Mouse (Mus musculus) intestine, embryonic 16.5 days (tissue): Measurements from ENCODE around the gene Pom121l2. TPM values are rescaled to one million over a fixed set of nuclear protein-coding genes. Genes with fewer than 3 reads are reported as not detected.

ENCODE experiments used
- ATAC-seq: fragments of 200-750 bp; cut with Nextera tagmentation; 2 replicates; pipeline ENCODE4 v1.8.0; 2017; ENCODE audit warnings: moderate TSS enrichment, moderate library complexity
- H3K27ac ChIP-seq: fragments of 300-500 bp; sonication (generic); 2 replicates; pipeline ENCODE4 v1.5.1; 2014; ENCODE audit warnings: mild to moderate bottlenecking, low read length
- H3K27me3 ChIP-seq: fragments of 300-500 bp; sonication (generic); replicated peaks from 2 replicates; pipeline ENCODE4 v1.6.1; 2014; ENCODE audit warnings: low read length, control low read depth, mixed read lengths; ENCODE audit not compliant: control insufficient read depth, insufficient read depth
- H3K36me3 ChIP-seq: fragments of 300-500 bp; sonication (generic); 2 replicates; pipeline ENCODE4 v1.6.1; 2014; ENCODE audit warnings: low read length, control low read depth; ENCODE audit not compliant: control insufficient read depth, insufficient read depth
- H3K4me1 ChIP-seq: fragments of 300-500 bp; sonication (generic); 2 replicates; pipeline ENCODE4 v1.6.1; 2014; ENCODE audit warnings: low read length, control low read depth, mixed read lengths; ENCODE audit not compliant: control insufficient read depth, insufficient read depth
- H3K4me2 ChIP-seq: fragments of 300-500 bp; sonication (generic); 2 replicates; pipeline ENCODE4 v1.6.1; 2014; ENCODE audit warnings: low read depth, low read length, control low read depth
- H3K4me3 ChIP-seq: fragments of 300-500 bp; sonication (generic); 2 replicates; pipeline ENCODE4 v1.5.1; 2014; ENCODE audit warnings: mild to moderate bottlenecking, low read length
- H3K9ac ChIP-seq: fragments of 300-500 bp; sonication (generic); 2 replicates; pipeline ENCODE4 v1.6.1; 2014; ENCODE audit warnings: low read depth, low read length
- H3K9me3 ChIP-seq: fragments of 300-500 bp; sonication (generic); 2 replicates; pipeline ENCODE4 v1.6.1; 2016; ENCODE audit warnings: low read length, control low read depth; ENCODE audit not compliant: control insufficient read depth
- WGBS: fragments of 180-500 bp; shearing (Covaris S2); extraction: QIAGEN DNeasy Blood & Tissue Kit; methylation state at CpG from one replicate; pipeline ENCODE4 v1.1.7; 2014; 5-methylcytosine and 5-hydroxymethylcytosine counted together
- polyA plus RNA-seq: library from polyadenylated mRNA; unstranded; fragments of >200 nt; fragmentation: Nextera tagmentation; extraction: Ambion mirVana; gene quantifications from 2 replicates; pipeline ENCODE4 v1.2.1, GENCODE M21; 2015

Gene Pom121l2
- 0.10 TPM in 1 of 2 replicates, not detected in the other for polyA plus RNA-seq

DNA sequence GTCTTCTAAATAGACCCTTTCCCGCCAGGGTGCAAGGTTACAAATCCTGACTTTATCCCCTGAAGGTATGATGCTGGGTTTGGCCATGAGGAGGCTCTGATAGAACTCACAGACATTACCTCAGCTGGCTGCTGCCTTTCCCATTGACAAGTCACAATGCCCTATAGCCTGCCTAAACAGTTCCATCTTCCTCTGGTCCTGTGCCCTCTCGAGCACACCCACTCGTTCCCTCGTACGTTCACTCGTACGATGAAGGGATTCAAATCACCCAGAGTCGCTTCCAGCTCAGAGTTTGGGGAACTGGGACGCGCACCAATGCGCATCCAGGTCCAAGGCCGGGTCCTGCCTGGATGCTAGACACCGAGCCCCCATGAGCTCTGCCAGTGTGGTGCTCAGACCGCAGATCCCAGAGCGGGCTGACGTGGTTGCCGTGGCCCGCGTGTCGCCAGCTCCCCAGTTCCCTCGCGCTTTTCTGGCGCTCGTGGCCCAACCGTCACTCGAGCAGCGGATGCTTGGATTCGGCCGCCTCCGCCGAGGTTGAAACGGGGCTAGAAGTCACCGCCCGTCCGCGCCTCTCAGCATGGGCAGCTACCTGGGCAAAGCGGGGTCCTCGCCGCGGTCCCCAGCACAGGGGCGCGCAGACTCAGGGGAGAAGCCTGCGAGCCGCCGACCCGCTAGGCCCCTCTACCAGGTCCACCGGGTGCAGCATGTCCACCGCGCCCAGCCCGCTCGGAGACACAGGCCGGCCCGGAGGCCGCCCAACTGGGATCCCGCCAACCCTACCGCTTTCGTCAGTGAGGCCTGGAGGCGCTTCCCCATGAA is at the start of gene Pom121l2:
TSS of gene Pom121l2 (plus strand) at position 214 of the 822 bp plus-strand sequence.
- Histone ChIP-seq H3K9me3 (no peaks in the 10 kb centered on the region), H3K27me3 (peaks cover 38% of the 10 kb centered on the region), H3K9ac (peak within 1 kb of the TSS; percentile 77), H3K27ac (no peak within 1 kb of the TSS), H3K36me3 (no peaks in the 10 kb centered on the region), H3K4me2 (peak within 1 kb of the TSS; percentile 97), H3K4me1 (peaks cover 11% of the 10 kb centered on the region), H3K4me3 (peak within 1 kb of the TSS; percentile 66)
- peak; percentile 78 for ATAC-seq
- under 1% methylated on average over 58 of the region's 58 CpGs for WGBS

DNA sequence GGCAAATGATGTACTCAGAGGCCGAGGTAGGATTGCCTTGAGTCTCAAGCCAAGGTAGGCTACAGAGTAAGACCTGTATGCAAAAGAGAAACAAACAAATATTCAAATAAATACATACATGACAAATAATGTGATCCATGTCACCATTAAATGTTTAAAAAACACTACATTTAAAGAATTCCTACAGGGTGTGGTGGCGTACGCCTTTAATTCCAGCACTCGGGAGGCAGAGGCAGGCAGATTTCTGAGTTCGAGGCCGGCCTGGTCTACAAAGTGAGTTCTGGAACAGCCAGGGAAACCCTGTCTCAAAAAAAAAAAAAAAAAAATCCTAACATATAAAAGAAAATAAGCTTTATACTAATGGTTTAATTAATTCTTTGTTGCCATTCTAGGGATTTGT is 49.3 kb upstream of the Pom121l2 start:
- 71% methylated on average over 6 of the region's 6 CpGs for WGBS
- ATAC-seq = no peak
- no peaks in the 10 kb centered on the region for H3K4me1 ChIP-seq
- H3K9me3 ChIP-seq = no peaks in the 10 kb centered on the region
- no peak overlapping the region for H3K4me2 ChIP-seq
- no peaks in the 10 kb centered on the region for H3K36me3 ChIP-seq
- no peak overlapping the region for H3K9ac ChIP-seq
- no peak overlapping the region for H3K4me3 ChIP-seq
- H3K27me3 ChIP-seq = no peaks in the 10 kb centered on the region
- no peak overlapping the region for H3K27ac ChIP-seq

DNA sequence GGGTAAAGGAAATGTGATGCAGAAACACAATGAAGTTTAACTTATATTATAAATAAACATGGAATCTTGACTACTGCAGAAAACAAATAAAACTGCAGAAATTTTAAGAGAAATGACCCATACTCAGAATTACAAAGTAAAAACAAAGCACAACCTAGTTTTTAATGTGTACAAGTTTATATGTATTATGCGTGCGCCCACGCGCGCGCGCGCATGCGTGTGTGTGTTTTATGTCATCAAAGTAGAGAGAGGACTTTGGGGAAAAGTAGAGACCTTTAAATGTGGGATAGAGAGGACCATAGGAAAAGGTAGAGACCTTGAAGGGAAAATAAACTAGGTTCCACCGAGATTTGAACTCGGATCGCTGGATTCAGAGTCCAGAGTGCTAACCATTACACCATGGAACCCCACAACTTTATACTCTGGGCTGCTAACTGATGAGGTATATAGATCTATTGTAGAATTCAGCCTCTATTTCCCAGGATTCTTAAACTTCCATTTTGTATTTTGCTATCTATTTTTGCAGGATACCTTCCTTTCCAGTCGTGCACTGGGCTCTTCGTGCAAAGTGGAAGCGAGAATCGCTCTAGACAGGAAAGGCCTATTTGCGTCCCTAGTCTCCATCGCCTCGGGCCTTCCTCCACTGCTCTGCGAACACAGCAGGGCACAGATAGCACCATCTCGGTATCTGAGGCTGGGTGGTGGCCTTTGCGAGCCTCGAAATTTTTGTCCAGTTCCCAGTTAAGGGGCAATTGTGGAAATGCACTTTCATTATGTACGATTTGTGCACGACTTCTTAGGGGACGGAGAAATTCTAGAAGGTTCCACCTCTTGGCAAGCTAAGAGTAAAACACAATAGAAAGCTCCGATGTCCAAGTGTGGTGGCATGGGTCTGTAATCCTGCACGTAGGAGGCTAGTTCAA is 47.1 kb upstream of the Pom121l2 start:
- H3K4me3 ChIP-seq = peak overlapping the region; percentile 36
- no peaks in the 10 kb centered on the region for H3K9me3 ChIP-seq
- H3K4me2 ChIP-seq = peak overlapping the region; percentile 43
- no peaks in the 10 kb centered on the region for H3K27me3 ChIP-seq
- no peaks in the 10 kb centered on the region for H3K4me1 ChIP-seq
- no peak; the same call in 1 of the 2 replicates for ATAC-seq
- no peak overlapping the region for H3K27ac ChIP-seq
- 23% methylated on average over 28 of the region's 28 CpGs for WGBS
- H3K36me3 ChIP-seq = no peaks in the 10 kb centered on the region
- H3K9ac ChIP-seq = 0 out of 2 replicates have a peak overlapping the region, but pooled peaks have one; percentile 16

DNA sequence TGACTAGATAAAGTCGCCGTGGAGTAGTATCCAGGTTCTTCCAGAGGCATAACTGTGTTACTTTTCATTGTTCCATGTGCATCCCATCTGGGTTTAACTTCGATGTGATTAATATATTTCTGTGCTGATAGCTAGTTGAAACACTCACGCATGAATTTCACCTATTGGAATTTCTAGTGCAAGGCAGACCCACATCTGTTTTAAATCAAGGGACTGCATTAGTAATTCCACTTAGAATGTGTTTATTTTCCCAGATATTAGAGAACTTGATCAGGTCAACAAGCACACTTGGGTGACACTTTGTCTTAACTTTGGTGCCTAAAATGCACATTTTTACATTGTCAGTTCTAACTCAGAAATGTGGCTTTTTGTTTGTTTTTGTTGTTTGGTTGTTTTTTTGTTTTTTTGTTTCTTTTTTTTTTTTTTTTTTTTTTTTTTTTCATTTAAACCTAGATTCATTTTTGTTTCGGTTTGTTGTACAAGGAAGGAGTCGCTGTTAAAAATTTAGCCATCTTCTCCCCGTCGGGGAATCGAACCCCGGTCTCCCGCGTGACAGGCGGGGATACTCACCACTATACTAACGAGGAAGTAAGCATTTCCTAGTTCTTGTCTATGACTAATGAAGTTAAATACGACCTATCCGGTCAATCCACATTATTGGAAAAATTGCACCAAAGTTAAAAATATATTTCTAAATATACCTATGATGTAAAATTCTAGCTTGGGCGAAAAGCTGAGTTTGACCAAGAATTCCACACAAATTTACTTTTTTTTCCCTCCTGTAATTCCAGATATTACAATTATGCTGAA is 45.8 kb upstream of the Pom121l2 start:
- Histone ChIP-seq H3K9ac (no peak overlapping the region), H3K36me3 (no peaks in the 10 kb centered on the region), H3K4me3 (no peak overlapping the region), H3K27ac (no peak overlapping the region), H3K27me3 (no peaks in the 10 kb centered on the region), H3K4me1 (no peaks in the 10 kb centered on the region), H3K9me3 (no peaks in the 10 kb centered on the region), H3K4me2 (no peak overlapping the region)
- 17% methylated on average over 17 of the region's 17 CpGs for WGBS
- ATAC-seq = no peak

DNA sequence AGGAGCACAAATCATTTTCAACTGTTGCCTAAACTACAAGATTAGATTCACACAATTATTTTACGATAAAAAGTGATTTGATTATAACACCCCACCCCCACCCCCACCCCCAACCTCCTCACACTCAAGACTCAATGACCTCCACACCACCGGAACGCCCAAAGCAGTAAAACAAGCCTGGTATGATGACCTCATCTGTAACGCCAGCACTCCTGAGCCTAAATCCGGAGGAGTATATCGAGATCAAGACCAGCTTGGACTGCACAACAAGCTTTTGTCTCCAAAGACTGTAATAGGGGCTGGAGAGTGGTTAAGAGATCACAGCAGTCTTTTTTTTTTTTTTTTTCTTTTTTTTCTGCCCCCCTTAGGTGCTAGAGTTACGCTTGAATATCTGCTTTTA is 45.2 kb upstream of the Pom121l2 start:
- Histone ChIP-seq H3K4me3 (peak overlapping the region; percentile 29), H3K27ac (no peak overlapping the region), H3K36me3 (no peaks in the 10 kb centered on the region), H3K9me3 (no peaks in the 10 kb centered on the region), H3K4me2 (peak overlapping the region; percentile 49), H3K27me3 (no peaks in the 10 kb centered on the region), H3K9ac (no peak overlapping the region), H3K4me1 (no peaks in the 10 kb centered on the region)
- ATAC-seq = no peak
- 9% methylated on average over 7 of the region's 7 CpGs for WGBS

DNA sequence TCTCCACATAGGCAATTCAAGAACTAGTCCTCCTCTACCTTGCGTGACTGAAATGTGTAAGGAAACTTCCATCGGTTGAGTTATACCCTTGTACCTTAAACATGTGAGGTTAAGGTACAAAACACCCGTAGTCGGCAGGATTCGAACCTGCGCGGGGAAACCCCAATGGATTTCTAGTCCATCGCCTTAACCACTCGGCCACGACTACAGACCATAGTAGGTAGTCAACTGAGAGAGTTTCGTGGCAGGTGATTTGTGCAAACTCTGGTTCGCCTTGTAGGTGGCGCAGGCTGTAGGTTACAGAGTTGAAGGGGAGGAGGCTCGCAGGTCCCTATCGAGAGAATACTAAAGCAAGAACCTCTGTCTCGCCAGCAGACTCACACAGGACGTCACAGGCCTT is 44.0 kb upstream of the Pom121l2 start:
- H3K9me3 ChIP-seq = no peaks in the 10 kb centered on the region
- no peaks in the 10 kb centered on the region for H3K27me3 ChIP-seq
- H3K36me3 ChIP-seq = no peaks in the 10 kb centered on the region
- H3K4me1 ChIP-seq = no peaks in the 10 kb centered on the region
- H3K9ac ChIP-seq = peak overlapping the region; percentile 51
- H3K4me2 ChIP-seq = peak overlapping the region; percentile 49
- H3K4me3 ChIP-seq = peak overlapping the region; percentile 44
- 6% methylated on average over 17 of the region's 17 CpGs for whole genome bisulfite sequencing
- 0 out of 2 replicates have a peak overlapping the region, but pooled peaks have one; percentile 23 for H3K27ac ChIP-seq
- ATAC-seq = peak; percentile 63

DNA sequence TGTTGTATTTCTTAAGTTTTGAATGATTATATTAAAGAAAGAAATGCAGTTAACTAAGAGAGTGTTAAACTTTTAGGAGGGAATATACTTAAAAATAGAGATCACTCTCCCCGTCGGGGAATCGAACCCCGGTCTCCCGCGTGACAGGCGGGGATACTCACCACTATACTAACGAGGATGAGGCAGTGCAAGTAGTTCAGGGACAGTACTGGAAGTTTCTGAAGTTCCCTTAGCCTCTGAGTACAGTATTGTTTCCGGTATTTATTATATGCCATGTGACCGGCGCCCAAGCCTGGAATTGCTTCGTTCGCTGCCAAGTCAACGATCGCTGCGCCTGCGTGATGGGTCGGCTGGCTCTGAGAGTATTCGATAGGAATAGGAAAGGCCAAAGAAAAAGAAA is 40.8 kb upstream of the Pom121l2 start:
- Histone ChIP-seq H3K4me3 (peak overlapping the region; percentile 50), H3K36me3 (no peaks in the 10 kb centered on the region), H3K27me3 (no peaks in the 10 kb centered on the region), H3K9ac (peak overlapping the region; percentile 21), H3K27ac (peak overlapping the region; percentile 23; the same call in 1 of the 2 replicates), H3K4me2 (peak overlapping the region; percentile 61), H3K4me1 (no peaks in the 10 kb centered on the region), H3K9me3 (no peaks in the 10 kb centered on the region)
- WGBS = under 1% methylated on average over 19 of the region's 19 CpGs
- ATAC-seq = peak; percentile 78

DNA sequence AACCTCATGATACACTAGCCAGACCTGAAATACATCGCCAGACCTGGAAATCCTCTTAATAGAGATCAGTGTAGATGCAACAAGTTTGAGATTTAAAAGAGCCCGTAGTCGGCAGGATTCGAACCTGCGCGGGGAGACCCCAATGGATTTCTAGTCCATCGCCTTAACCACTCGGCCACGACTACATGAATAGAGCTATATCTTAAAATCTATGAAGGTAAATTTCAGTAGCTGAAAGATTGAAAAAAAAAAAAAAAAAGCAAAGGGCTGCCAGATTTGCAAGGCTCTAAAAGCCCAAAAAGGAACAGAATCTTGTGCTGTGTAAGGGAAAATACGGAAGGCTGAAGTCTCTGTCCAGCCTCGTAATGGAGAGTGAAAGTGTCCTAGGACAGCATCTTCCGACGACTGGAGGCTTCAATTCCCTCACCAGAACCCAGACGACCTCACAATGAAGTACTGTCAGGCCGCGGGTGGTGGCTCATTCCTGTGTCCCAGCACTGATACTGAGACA is 40.1 kb upstream of the Pom121l2 start:
- Histone ChIP-seq H3K4me1 (no peaks in the 10 kb centered on the region), H3K9ac (peak overlapping the region; percentile 55), H3K4me2 (peak overlapping the region; percentile 61), H3K27ac (peak overlapping the region; percentile 23; the same call in 1 of the 2 replicates), H3K36me3 (no peaks in the 10 kb centered on the region), H3K4me3 (peak overlapping the region; percentile 50), H3K9me3 (no peaks in the 10 kb centered on the region), H3K27me3 (no peaks in the 10 kb centered on the region)
- ATAC-seq = peak; percentile 66
- 0% methylated on average over 16 of the region's 16 CpGs for WGBS
